Mouse (Mus musculus): ENCODE measurements at regions not wholly inside any gene's neighbourhood (a gene's known extent, or its start where the extent isn't known, plus 50 kb on each side); places are given as distances from the start of the nearest gene placed in this dataset.

DNA sequence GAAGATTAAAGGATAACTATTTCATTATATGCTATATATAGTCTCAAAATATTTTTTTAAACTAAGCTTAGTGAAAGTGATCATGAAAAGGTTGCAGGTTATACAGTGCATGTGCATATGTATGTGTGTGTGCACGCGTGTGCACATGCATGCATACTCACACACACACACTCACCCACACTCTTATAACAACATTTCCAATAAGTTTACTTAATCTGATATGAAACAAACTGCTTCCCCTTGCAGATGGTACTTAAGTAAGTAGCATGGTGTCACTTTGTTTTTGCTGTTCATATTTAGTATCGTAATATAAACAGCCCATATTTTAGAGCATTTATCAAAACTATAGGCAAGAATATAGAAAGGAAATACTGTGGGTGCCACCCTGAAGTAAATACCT lies 275.0 kb downstream of the Gm5447 start:
- no peak overlapping the region for H3K4me3 ChIP-seq (ENCODE audit: low read depth, low read length)
- H3K27ac ChIP-seq (ENCODE audit: low read depth), result no peak overlapping the region
- no peak overlapping the region for H3K4me2 ChIP-seq (ENCODE audit: low read depth, low read length)
- H3K27me3 ChIP-seq (ENCODE audit: insufficient read depth, low read length), result no peaks in the 10 kb centered on the region
- H3K4me1 ChIP-seq (ENCODE audit: insufficient read depth), result no peaks in the 10 kb centered on the region
- no peak for ATAC-seq
- no peak overlapping the region for H3K9ac ChIP-seq (replicated peaks)
- no peaks in the 10 kb centered on the region for H3K9me3 ChIP-seq (ENCODE audit: low read length)
- WGBS (ENCODE audit: insufficient replicate concordance), result 89% methylated on average over 3 of the region's 3 CpGs
- DNase-seq, result no peak
- TF ChIP-seq CTCF (IDR thresholded peaks at IDR 0.05; ENCODE audit: low read depth) (no peak), EP300 (IDR thresholded peaks at IDR 0.05; ENCODE audit: low read depth) (no peak)
- H3K36me3 ChIP-seq (replicated peaks; ENCODE audit: insufficient read depth, low read length), result no peaks in the 10 kb centered on the region

- no peaks in the 10 kb centered on the region for H3K9me3 ChIP-seq (ENCODE audit: low read length)
- H3K4me1 ChIP-seq (ENCODE audit: insufficient read depth), result no peaks in the 10 kb centered on the region
- TF ChIP-seq EP300 (IDR thresholded peaks at IDR 0.05; ENCODE audit: low read depth), result no peak
- no peak for TF ChIP-seq CTCF (IDR thresholded peaks at IDR 0.05; ENCODE audit: low read depth)
- no peak overlapping the region for H3K4me3 ChIP-seq (ENCODE audit: low read depth, low read length)
- no peak for ATAC-seq
- no peak overlapping the region for H3K9ac ChIP-seq (replicated peaks)
- no peaks in the 10 kb centered on the region for H3K27me3 ChIP-seq (ENCODE audit: insufficient read depth, low read length)
- H3K36me3 ChIP-seq (replicated peaks; ENCODE audit: insufficient read depth, low read length), result no peaks in the 10 kb centered on the region
- no peak overlapping the region for H3K4me2 ChIP-seq (ENCODE audit: low read depth, low read length)
- WGBS (ENCODE audit: insufficient replicate concordance), result 63% methylated on average over 5 of the region's 5 CpGs
- no peak overlapping the region for H3K27ac ChIP-seq (ENCODE audit: low read depth)
- no peak for DNase-seq
Measured at GRCm38 (mm10) chr13:31249525-31249924, 275.5 kb downstream of the Gm5447 start.

GRCm38 (mm10) chr13:31254016-31254415 lies 280.0 kb downstream of the Gm5447 start:
- Histone ChIP-seq H3K9me3 (ENCODE audit: low read length) (no peaks in the 10 kb centered on the region), H3K4me1 (ENCODE audit: insufficient read depth) (no peaks in the 10 kb centered on the region), H3K27me3 (ENCODE audit: insufficient read depth, low read length) (no peaks in the 10 kb centered on the region), H3K27ac (ENCODE audit: low read depth) (no peak overlapping the region), H3K4me2 (ENCODE audit: low read depth, low read length) (no peak overlapping the region), H3K9ac (replicated peaks) (no peak overlapping the region), H3K4me3 (ENCODE audit: low read depth, low read length) (no peak overlapping the region), H3K36me3 (replicated peaks; ENCODE audit: insufficient read depth, low read length) (no peaks in the 10 kb centered on the region)
- TF ChIP-seq EP300 (IDR thresholded peaks at IDR 0.05; ENCODE audit: low read depth) (no peak), CTCF (IDR thresholded peaks at IDR 0.05; ENCODE audit: low read depth) (no peak)
- WGBS (ENCODE audit: insufficient replicate concordance), result 66% methylated on average over 4 of the region's 4 CpGs
- DNase-seq (no peak), ATAC-seq (no peak)

- ATAC-seq, result no peak
- H3K27me3 ChIP-seq (ENCODE audit: insufficient read depth, low read length), result no peaks in the 10 kb centered on the region
- TF ChIP-seq EP300 (IDR thresholded peaks at IDR 0.05; ENCODE audit: low read depth) (no peak), CTCF (IDR thresholded peaks at IDR 0.05; ENCODE audit: low read depth) (no peak)
Measured at GRCm38 (mm10) chr13:31254744-31255143, 280.7 kb downstream of the Gm5447 start.

DNA sequence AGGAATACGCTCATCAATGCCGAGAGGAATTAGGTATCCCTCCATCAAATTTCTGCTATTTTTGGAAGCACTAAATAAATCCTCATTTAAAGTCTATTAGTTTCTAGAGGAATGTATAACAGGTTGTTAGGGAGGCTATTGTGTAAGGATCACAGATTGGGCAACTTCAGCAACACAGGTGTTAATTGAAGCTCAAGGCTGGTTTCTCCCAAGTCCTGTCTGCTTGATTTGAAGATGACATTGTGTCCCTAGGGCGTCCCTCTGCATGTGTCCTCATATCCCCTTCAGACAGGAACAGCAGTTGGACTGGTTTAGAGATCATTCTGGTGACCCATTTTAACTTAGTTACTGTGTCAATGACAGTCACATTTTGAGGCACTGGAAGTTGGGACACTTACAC lies 281.5 kb downstream of the Gm5447 start:
- WGBS (ENCODE audit: insufficient replicate concordance), result 82% methylated on average over 3 of the region's 3 CpGs
- H3K9me3 ChIP-seq (ENCODE audit: low read length), result no peaks in the 10 kb centered on the region
- TF ChIP-seq EP300 (IDR thresholded peaks at IDR 0.05; ENCODE audit: low read depth) (no peak), CTCF (IDR thresholded peaks at IDR 0.05; ENCODE audit: low read depth) (no peak)

More at GRCm38 (mm10) chr13:31254744-31255143, 280.7 kb downstream of the Gm5447 start:
- no peak overlapping the region for H3K9ac ChIP-seq (replicated peaks)
- 71% methylated on average over 3 of the region's 3 CpGs for WGBS (ENCODE audit: insufficient replicate concordance)
- H3K4me3 ChIP-seq (ENCODE audit: low read depth, low read length), result no peak overlapping the region
- DNase-seq, result no peak
- H3K36me3 ChIP-seq (replicated peaks; ENCODE audit: insufficient read depth, low read length), result no peaks in the 10 kb centered on the region
- H3K9me3 ChIP-seq (ENCODE audit: low read length), result no peaks in the 10 kb centered on the region
- H3K4me2 ChIP-seq (ENCODE audit: low read depth, low read length), result no peak overlapping the region
- H3K27ac ChIP-seq (ENCODE audit: low read depth), result no peak overlapping the region
- H3K4me1 ChIP-seq (ENCODE audit: insufficient read depth), result no peaks in the 10 kb centered on the region

GRCm38 (mm10) chr13:31267865-31268264 lies 288.1 kb upstream of the Foxq1 start:
- no peak for TF ChIP-seq EP300 (IDR thresholded peaks at IDR 0.05; ENCODE audit: low read depth)
- TF ChIP-seq CTCF (IDR thresholded peaks at IDR 0.05; ENCODE audit: low read depth), result no peak
- no peaks in the 10 kb centered on the region for H3K9me3 ChIP-seq (ENCODE audit: low read length)
- DNase-seq (no peak), ATAC-seq (no peak)
- H3K36me3 ChIP-seq (replicated peaks; ENCODE audit: insufficient read depth, low read length), result no peaks in the 10 kb centered on the region
- no peaks in the 10 kb centered on the region for H3K4me1 ChIP-seq (ENCODE audit: insufficient read depth)
- H3K4me2 ChIP-seq (ENCODE audit: low read depth, low read length), result no peak overlapping the region
- H3K27ac ChIP-seq (ENCODE audit: low read depth), result no peak overlapping the region
- no peak overlapping the region for H3K4me3 ChIP-seq (ENCODE audit: low read depth, low read length)
- H3K27me3 ChIP-seq (ENCODE audit: insufficient read depth, low read length), result no peaks in the 10 kb centered on the region
- no peak overlapping the region for H3K9ac ChIP-seq (replicated peaks)
- WGBS (ENCODE audit: insufficient replicate concordance), result 61% methylated on average over 3 of the region's 3 CpGs

More for the DNA sequence above, 281.5 kb downstream of the Gm5447 start:
- no peak overlapping the region for H3K4me2 ChIP-seq (ENCODE audit: low read depth, low read length)
- no peak overlapping the region for H3K4me3 ChIP-seq (ENCODE audit: low read depth, low read length)
- no peaks in the 10 kb centered on the region for H3K27me3 ChIP-seq (ENCODE audit: insufficient read depth, low read length)
- no peak overlapping the region for H3K9ac ChIP-seq (replicated peaks)
- no peak overlapping the region for H3K27ac ChIP-seq (ENCODE audit: low read depth)
- DNase-seq (no peak), ATAC-seq (no peak)
- H3K4me1 ChIP-seq (ENCODE audit: insufficient read depth), result no peaks in the 10 kb centered on the region
- no peaks in the 10 kb centered on the region for H3K36me3 ChIP-seq (replicated peaks; ENCODE audit: insufficient read depth, low read length)

Measured in liver, postnatal 0 days (tissue).